In genomic region chr4:134395977-134396825, GRCm38 (mm10) we compare ENCODE assay signal across 8 mouse cellular contexts. TPM values are rescaled to one million over a fixed set of nuclear protein-coding genes. Genes with fewer than 3 reads are reported as not detected.
A peak's percentile ranks its signal among the peaks of the same experiment; 100 is the strongest.
DNase-seq lines count a peak whose midpoint lies in the region; ATAC-seq and TF ChIP-seq lines count a peak whose summit lies in the region.

Gene Pafah2 (plus strand): TSS chr4:134396320.

- peak; percentile 77 for TF ChIP-seq CTCF in E14TG2a.4 (conservative IDR thresholded peaks at IDR 0.05; ENCODE audit: low read length)
- TF ChIP-seq CTCF in heart, postnatal 0 days (IDR thresholded peaks at IDR 0.05; ENCODE audit: low read depth), result peak; percentile 99
- TF ChIP-seq CTCF in testis, adult 2 months (IDR thresholded peaks at IDR 0.05; ENCODE audit: control insufficient read depth, insufficient read depth, insufficient replicate concordance, low read depth, low read length), result peak; percentile 94; the same call in 1 of the 2 replicates

- peaks cover 46% of the 10 kb centered on the region for H3K4me1 ChIP-seq in E14TG2a.4 (replicated peaks; ENCODE audit: low read depth, low read length)
- H3K4me1 ChIP-seq in forebrain, embryonic 12.5 days, result peaks cover 35% of the 10 kb centered on the region
- peaks cover 3% of the 10 kb centered on the region for H3K4me1 ChIP-seq in heart, postnatal 0 days (ENCODE audit: control insufficient read depth, insufficient read depth)
- peaks cover 17% of the 10 kb centered on the region for H3K4me1 ChIP-seq in liver, embryonic 16.5 days (ENCODE audit: control insufficient read depth, low read depth, low read length)
- H3K4me1 ChIP-seq in neural tube, embryonic 13.5 days (replicated peaks), result peaks cover 35% of the 10 kb centered on the region
- peaks cover 17% of the 10 kb centered on the region for H3K4me1 ChIP-seq in testis, adult 2 months (ENCODE audit: control insufficient read depth, insufficient read depth, low read length)

- peak; percentile 46; the same call in 1 of the 2 replicates for TF ChIP-seq POLR2A in testis, adult 2 months (IDR thresholded peaks at IDR 0.05; ENCODE audit: control insufficient read depth, low read depth, low read length)

- H3K4me2 ChIP-seq in forebrain, embryonic 12.5 days, result peak within 1 kb of the TSS; percentile 89
- peak within 1 kb of the TSS; percentile 77 for H3K4me2 ChIP-seq in heart, postnatal 0 days (ENCODE audit: low read depth, low read length)
- peak within 1 kb of the TSS; percentile 62 for H3K4me2 ChIP-seq in liver, embryonic 16.5 days (ENCODE audit: low read depth, low read length)
- peak within 1 kb of the TSS; percentile 76 for H3K4me2 ChIP-seq in neural tube, embryonic 13.5 days

- TF ChIP-seq EP300 in heart, postnatal 0 days (IDR thresholded peaks at IDR 0.05; ENCODE audit: low read depth), result peak; percentile 65; the same call in 1 of the 2 replicates

- H3K4me3 ChIP-seq in E14TG2a.4 (replicated peaks; ENCODE audit: low read length), result peak within 1 kb of the TSS; percentile 79
- peak within 1 kb of the TSS; percentile 53 for H3K4me3 ChIP-seq in forebrain, embryonic 12.5 days (replicated peaks)
- H3K4me3 ChIP-seq in heart, postnatal 0 days (ENCODE audit: low read depth, low read length), result peak within 1 kb of the TSS; percentile 50
- peak within 1 kb of the TSS; percentile 61 for H3K4me3 ChIP-seq in liver, embryonic 16.5 days (ENCODE audit: low read depth, low read length)
- peak within 1 kb of the TSS; percentile 50 for H3K4me3 ChIP-seq in neural tube, embryonic 13.5 days
- H3K4me3 ChIP-seq in testis, adult 2 months (ENCODE audit: control insufficient read depth, low read depth, low read length), result peak within 1 kb of the TSS; percentile 87

- H3K27me3 ChIP-seq in E14TG2a.4 (ENCODE audit: insufficient read depth, low read length), result peaks cover 6% of the 10 kb centered on the region; the same call in 1 of the 2 replicates
- no peaks in the 10 kb centered on the region for H3K27me3 ChIP-seq in forebrain, embryonic 12.5 days
- H3K27me3 ChIP-seq in heart, postnatal 0 days (ENCODE audit: control insufficient read depth, insufficient read depth, low read length), result no peaks in the 10 kb centered on the region
- no peaks in the 10 kb centered on the region for H3K27me3 ChIP-seq in liver, embryonic 16.5 days (ENCODE audit: control insufficient read depth, insufficient read depth, low read depth, low read length)
- H3K27me3 ChIP-seq in neural tube, embryonic 13.5 days, result no peaks in the 10 kb centered on the region
- no peaks in the 10 kb centered on the region for H3K27me3 ChIP-seq in testis, adult 2 months (ENCODE audit: control insufficient read depth, insufficient read depth, low read length)

- peaks cover 3% of the 10 kb centered on the region; the same call in 1 of the 2 replicates for H3K36me3 ChIP-seq in E14TG2a.4 (ENCODE audit: insufficient read depth, low read length)
- H3K36me3 ChIP-seq in forebrain, embryonic 12.5 days (replicated peaks), result no peaks in the 10 kb centered on the region
- no peaks in the 10 kb centered on the region for H3K36me3 ChIP-seq in heart, postnatal 0 days (replicated peaks; ENCODE audit: control insufficient read depth, insufficient read depth, low read length)
- no peaks in the 10 kb centered on the region for H3K36me3 ChIP-seq in liver, embryonic 16.5 days (ENCODE audit: control insufficient read depth, insufficient read depth)
- no peaks in the 10 kb centered on the region for H3K36me3 ChIP-seq in neural tube, embryonic 13.5 days
- no peaks in the 10 kb centered on the region for H3K36me3 ChIP-seq in testis, adult 2 months (ENCODE audit: control insufficient read depth, insufficient read depth, low read length)

- DNase-seq in c-Kit-positive CD71-positive TER-119-positive erythroid progenitor cells, embryonic 14.5 days (ENCODE audit: low spot score), result peak; percentile 85
- peak; percentile 100 for DNase-seq in heart, postnatal 0 days (ENCODE audit: low spot score)
- DNase-seq in kidney, postnatal 4 days, result peak; percentile 91 to 94

- WGBS in forebrain, embryonic 12.5 days, result under 1% methylated on average over 31 of the region's 31 CpGs
- under 1% methylated on average over 31 of the region's 31 CpGs for WGBS in heart, postnatal 0 days
- WGBS in liver, embryonic 16.5 days (ENCODE audit: insufficient replicate concordance), result 1% methylated on average over 31 of the region's 31 CpGs
- 2% methylated on average over 31 of the region's 31 CpGs for WGBS in neural tube, embryonic 13.5 days

- ATAC-seq in forebrain, embryonic 12.5 days (ENCODE audit: low FRiP score), result peak; percentile 97
- ATAC-seq in heart, postnatal 0 days (ENCODE audit: insufficient read depth, low read depth), result peak; percentile 97
- ATAC-seq in liver, embryonic 16.5 days (ENCODE audit: low read depth), result peak; percentile 98
- ATAC-seq in neural tube, embryonic 13.5 days (ENCODE audit: low read depth), result peak; percentile 98

- peak within 1 kb of the TSS; percentile 69 for H3K9ac ChIP-seq in forebrain, embryonic 12.5 days
- peak within 1 kb of the TSS; percentile 69 for H3K9ac ChIP-seq in heart, postnatal 0 days (replicated peaks; ENCODE audit: low read depth, low read length)
- peak within 1 kb of the TSS; percentile 23 for H3K9ac ChIP-seq in liver, embryonic 16.5 days (ENCODE audit: low read depth, low read length)
- peak within 1 kb of the TSS; percentile 76 for H3K9ac ChIP-seq in neural tube, embryonic 13.5 days

- no peaks in the 10 kb centered on the region for H3K9me3 ChIP-seq in E14TG2a.4 (ENCODE audit: low read length)
- H3K9me3 ChIP-seq in forebrain, embryonic 12.5 days, result peaks cover 5% of the 10 kb centered on the region
- H3K9me3 ChIP-seq in heart, postnatal 0 days (replicated peaks; ENCODE audit: control insufficient read depth, low read length), result peaks cover 5% of the 10 kb centered on the region; the same call in 1 of the 2 replicates
- H3K9me3 ChIP-seq in liver, embryonic 16.5 days (replicated peaks; ENCODE audit: control insufficient read depth, low read length), result no peaks in the 10 kb centered on the region
- H3K9me3 ChIP-seq in neural tube, embryonic 13.5 days, result no peaks in the 10 kb centered on the region

- peak within 1 kb of the TSS; percentile 53; the same call in 1 of the 2 replicates for H3K27ac ChIP-seq in forebrain, embryonic 12.5 days
- H3K27ac ChIP-seq in heart, postnatal 0 days (ENCODE audit: low read depth), result peak within 1 kb of the TSS; percentile 93
- H3K27ac ChIP-seq in liver, embryonic 16.5 days (ENCODE audit: low read length), result peak within 1 kb of the TSS; percentile 54
- peak within 1 kb of the TSS; percentile 78 for H3K27ac ChIP-seq in neural tube, embryonic 13.5 days (replicated peaks)
- peak within 1 kb of the TSS; percentile 85 for H3K27ac ChIP-seq in testis, adult 2 months (ENCODE audit: control insufficient read depth, insufficient read depth, low read depth, low read length)

RNA-seq across cellular contexts. Expression of gene Pafah2, which starts in this region (rescaled TPM):
- 7.2 and 8.3 TPM in 2 replicates for polyA plus RNA-seq in forebrain, embryonic 12.5 days (2016; fragmentation: Nextera tagmentation; extraction: Ambion mirVana)
- total RNA-seq in heart, postnatal 0 days (2014; rRNA removed; ENCODE audit: low replicate concordance), result 16.3 and 17.2 TPM in 2 replicates
- 7.2 and 7.8 TPM in 2 replicates for polyA plus RNA-seq in heart, postnatal 0 days (2015; fragmentation: Nextera tagmentation; extraction: Ambion mirVana)
- polyA plus RNA-seq in liver, embryonic 16.5 days (2015; fragmentation: Nextera tagmentation; extraction: Ambion mirVana), result 6.6 and 8.2 TPM in 2 replicates
- 7.4 and 8.0 TPM in 2 replicates for polyA plus RNA-seq in neural tube, embryonic 13.5 days (2015; fragmentation: Nextera tagmentation; extraction: Ambion mirVana)
- 36.0 and 37.2 TPM in 2 replicates for polyA plus RNA-seq in testis, adult 2 months (2012; rRNA removed)

Comparison
In these comparisons a context has a peak if more than half of its experiments do, and no peak if none do; other contexts are left out.
1. Peak in every context shown above with its lines: DNase-seq, ATAC-seq, H3K4me3 ChIP-seq and H3K27ac ChIP-seq.
2. H3K9ac ChIP-seq: peak in every context shown above with its lines; median percentile 76 in neural tube, embryonic 13.5 days; 69 in forebrain, embryonic 12.5 days; 69 in heart, postnatal 0 days; 23 in liver, embryonic 16.5 days.